Mouse (Mus musculus) limb, embryonic 11.5 days (tissue): Measurements from ENCODE around the gene Gm36079. TPM values are rescaled to one million over a fixed set of nuclear protein-coding genes. Genes with fewer than 3 reads are reported as not detected.
"Not testable (repeated sequence)": the region's sequence is repeated elsewhere in the genome, so short reads cannot be mapped to it uniquely, and the experiment has no call there.

Experiments used
- ATAC-seq: fragments of 200-750 bp; cut with Nextera tagmentation; 2 replicates; pipeline ENCODE4 v1.8.0; 2017; ENCODE audit warnings: low read depth; ENCODE audit not compliant: insufficient number of reproducible peaks, low FRiP score, low TSS enrichment
- DNase-seq: peaks from one replicate; pipeline ENCODE4 v3.0.0-alpha.2; 2015; ENCODE audit warnings: low spot score
- H3K27ac ChIP-seq: fragments of 300-500 bp; sonication (generic); replicated peaks from 2 replicates; pipeline ENCODE4 v1.5.1; 2014; ENCODE audit warnings: low read depth, mild to moderate bottlenecking, low read length
- H3K27me3 ChIP-seq: fragments of 300-500 bp; sonication (generic); 2 replicates; pipeline ENCODE4 v1.6.1; 2014; ENCODE audit warnings: mild to moderate bottlenecking, low read length, mixed read lengths; ENCODE audit not compliant: control insufficient read depth, insufficient read depth
- H3K36me3 ChIP-seq: fragments of 300-500 bp; sonication (generic); 2 replicates; pipeline ENCODE4 v1.6.1; 2014; ENCODE audit warnings: mild to moderate bottlenecking, low read length, moderate library complexity, mixed read lengths; ENCODE audit not compliant: control insufficient read depth, insufficient read depth
- H3K4me1 ChIP-seq: fragments of 300-500 bp; sonication (generic); 2 replicates; pipeline ENCODE4 v1.6.1; 2014; ENCODE audit warnings: low read length, mixed read lengths; ENCODE audit not compliant: control insufficient read depth, insufficient read depth
- H3K4me2 ChIP-seq: fragments of 300-500 bp; sonication (generic); 2 replicates; pipeline ENCODE4 v1.6.1; 2014; ENCODE audit warnings: low read depth, mild to moderate bottlenecking, moderate library complexity; ENCODE audit not compliant: severe bottlenecking
- H3K4me3 ChIP-seq: fragments of 300-500 bp; sonication (generic); 2 replicates; pipeline ENCODE4 v1.5.1; 2014; ENCODE audit warnings: low read depth, low read length
- H3K9ac ChIP-seq: fragments of 300-500 bp; sonication (generic); 2 replicates; pipeline ENCODE4 v1.6.1; 2014; ENCODE audit warnings: mild to moderate bottlenecking, low read length
- H3K9me3 ChIP-seq: fragments of 300-500 bp; sonication (generic); 2 replicates; pipeline ENCODE4 v1.6.1; 2016; ENCODE audit warnings: low read length; ENCODE audit not compliant: control insufficient read depth
- whole genome bisulfite sequencing: fragments of 180-500 bp; shearing (Covaris S2); extraction: QIAGEN DNeasy Blood & Tissue Kit; methylation state at CpG from one replicate; pipeline ENCODE4 v1.1.7; 2014; 5-methylcytosine and 5-hydroxymethylcytosine counted together
- polyA plus RNA-seq: library from polyadenylated mRNA; unstranded; fragments of >200 nt; fragmentation: Nextera tagmentation; extraction: Ambion mirVana; gene quantifications from 2 replicates; pipeline ENCODE4 v1.2.1, GENCODE M21; 2014

The Gm36079 gene
- polyA plus RNA-seq, 1 experiment from 2014 or later = not detected

DNA sequence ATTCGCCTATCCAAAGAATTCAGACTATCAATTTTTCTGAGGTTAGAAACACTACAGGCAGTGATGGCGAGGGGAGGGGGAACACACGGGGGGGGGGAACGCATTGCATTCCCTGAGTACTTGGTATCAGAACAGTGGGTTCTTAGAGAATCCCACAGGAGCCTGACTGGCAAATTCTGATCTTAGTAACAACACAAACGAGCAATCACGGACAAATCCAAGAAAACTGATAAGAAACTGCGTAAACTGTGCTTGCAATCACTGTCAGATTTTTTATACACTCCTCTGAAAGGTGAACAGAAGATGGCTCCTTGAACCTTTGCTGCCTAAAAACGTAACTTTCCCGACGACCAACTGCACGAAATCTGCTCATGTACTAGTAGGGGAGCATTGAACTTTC is 557 bp upstream of the Gm36079 start:
- peak; percentile 22 for DNase-seq
- H3K9me3 ChIP-seq, H3K36me3 ChIP-seq, H3K4me1 ChIP-seq, H3K27me3 ChIP-seq, H3K27ac ChIP-seq, H3K4me2 ChIP-seq, H3K4me3 ChIP-seq, H3K9ac ChIP-seq, ATAC-seq: not testable (repeated sequence)
- WGBS = 1% methylated on average over 11 of the region's 11 CpGs

DNA sequence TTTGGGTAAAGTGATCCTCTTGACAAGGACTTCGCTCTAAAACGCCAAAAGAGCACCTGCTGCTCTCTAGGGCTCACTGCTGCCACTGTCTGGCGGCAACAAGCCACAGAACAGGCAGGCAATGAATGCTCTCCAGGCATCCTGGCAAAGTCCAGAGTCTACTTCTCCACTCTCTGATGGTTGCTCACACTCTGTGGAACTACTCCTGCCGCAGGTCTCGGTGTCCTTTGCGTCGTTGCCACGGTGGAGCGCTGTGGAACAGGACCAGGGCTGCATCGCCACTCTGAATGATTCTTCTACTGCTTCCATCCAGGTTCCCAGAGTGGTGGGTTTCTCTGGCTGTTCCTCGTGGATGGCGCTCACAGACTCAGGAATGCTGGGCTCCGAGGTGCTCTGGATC is 438 bp downstream of the Gm36079 start:
- not testable (repeated sequence) for H3K9me3 ChIP-seq, H3K4me3 ChIP-seq, H3K9ac ChIP-seq, H3K27ac ChIP-seq, H3K36me3 ChIP-seq, H3K4me1 ChIP-seq, H3K27me3 ChIP-seq, DNase-seq, H3K4me2 ChIP-seq
- 0 out of 2 replicates have a peak, but pooled peaks have one; percentile 31 for ATAC-seq
- WGBS = 0% methylated on average over 3 of the region's 13 CpGs

DNA sequence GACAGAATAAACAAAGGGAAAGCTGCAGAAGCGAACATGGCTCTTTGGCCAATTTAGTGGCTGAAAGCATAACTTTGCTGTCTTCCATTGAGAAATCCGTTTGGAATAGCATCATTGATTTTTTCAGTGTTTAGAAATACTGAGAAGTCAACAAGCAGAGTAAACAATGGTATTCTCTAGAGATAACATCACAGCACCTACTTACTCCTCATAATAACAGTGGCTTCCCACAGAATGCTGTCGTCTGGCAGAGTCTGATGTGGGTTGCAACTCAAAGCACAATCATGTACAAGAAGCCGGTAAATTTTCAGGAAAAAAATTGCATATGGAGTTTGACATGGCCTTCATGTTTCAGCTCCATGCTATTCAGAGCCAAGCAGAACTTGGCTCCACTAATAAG is 1.2 kb downstream of the Gm36079 start:
- H3K4me2 ChIP-seq, H3K27me3 ChIP-seq, H3K9me3 ChIP-seq, H3K4me1 ChIP-seq, ATAC-seq, H3K4me3 ChIP-seq, H3K27ac ChIP-seq, H3K36me3 ChIP-seq, H3K9ac ChIP-seq: not testable (repeated sequence)
- DNase-seq = peak; percentile 19
- WGBS = 6% methylated on average over 4 of the region's 4 CpGs

DNA sequence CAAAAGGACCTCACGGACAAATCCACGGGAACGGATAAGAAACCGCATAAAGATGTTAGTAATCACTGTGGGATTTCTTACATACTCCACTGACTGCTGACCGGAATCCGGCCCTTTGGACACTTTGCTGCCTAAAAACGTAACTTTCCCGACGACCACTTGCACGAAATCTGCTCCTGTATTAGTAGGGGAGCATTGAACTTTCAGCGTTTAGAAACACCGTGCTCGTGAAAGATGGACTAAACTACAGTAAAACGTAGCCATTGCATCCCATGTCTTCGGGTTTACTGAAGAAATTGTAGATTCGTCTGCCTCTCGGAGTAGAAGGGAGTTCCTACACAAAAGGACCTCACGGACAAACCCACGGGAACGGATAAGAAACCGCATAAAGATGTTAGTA is 1.8 kb downstream of the Gm36079 start:
- peak; percentile 21 for DNase-seq
- not testable (repeated sequence) for H3K9ac ChIP-seq, H3K4me1 ChIP-seq, ATAC-seq, H3K4me3 ChIP-seq, H3K27ac ChIP-seq, H3K27me3 ChIP-seq, H3K4me2 ChIP-seq, H3K9me3 ChIP-seq, H3K36me3 ChIP-seq
- 3% methylated on average over 18 of the region's 21 CpGs for WGBS

DNA sequence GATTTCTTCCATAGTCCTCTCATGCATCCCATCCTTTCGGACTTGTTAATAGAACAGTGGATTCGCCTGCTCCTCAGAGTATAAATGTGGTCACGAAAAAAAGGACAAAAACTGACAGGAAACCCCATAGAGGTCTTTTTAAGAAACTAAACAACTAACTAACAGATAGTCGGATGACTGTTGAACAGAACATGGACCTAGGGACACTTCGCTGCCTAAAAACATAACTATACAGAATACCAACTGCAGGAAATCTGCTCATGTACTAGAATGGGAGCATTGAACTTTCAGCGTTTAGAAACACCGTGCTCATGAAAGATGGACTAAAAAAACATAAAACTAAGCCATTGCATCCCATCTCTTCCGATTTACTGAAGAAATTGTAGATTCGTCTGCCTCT is 2.2 kb downstream of the Gm36079 start:
- H3K9ac ChIP-seq, H3K4me2 ChIP-seq, H3K27ac ChIP-seq, H3K4me1 ChIP-seq, H3K36me3 ChIP-seq, H3K9me3 ChIP-seq, H3K4me3 ChIP-seq, H3K27me3 ChIP-seq, ATAC-seq: not testable (repeated sequence)
- 11% methylated on average over 9 of the region's 9 CpGs for WGBS
- DNase-seq = peak; percentile 19

DNA sequence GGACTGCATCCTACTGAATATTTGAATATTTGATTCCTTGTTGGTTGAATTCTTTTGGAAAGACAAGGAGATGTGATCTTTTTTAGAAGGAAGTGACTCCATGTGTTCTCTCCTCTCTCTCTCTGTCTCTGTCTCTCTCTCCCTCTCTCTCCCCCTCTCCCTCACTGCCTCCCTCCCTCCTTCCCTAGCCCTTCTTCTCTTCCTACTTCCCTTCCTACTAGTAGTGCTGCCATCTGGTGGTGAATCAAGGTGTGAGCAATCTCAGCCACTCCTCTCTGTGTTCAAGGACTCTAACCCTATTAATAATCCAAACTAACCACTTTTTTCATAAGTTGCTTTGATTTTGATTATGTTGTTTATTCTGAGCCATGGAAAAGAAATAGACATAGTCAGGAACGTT is 5.3 kb downstream of the Gm36079 start:
- H3K4me3 ChIP-seq, H3K27ac ChIP-seq, H3K9ac ChIP-seq, H3K27me3 ChIP-seq, H3K4me1 ChIP-seq, H3K9me3 ChIP-seq, H3K36me3 ChIP-seq, ATAC-seq, H3K4me2 ChIP-seq: not testable (repeated sequence)
- WGBS = no CpG with 5 or more reads among the region's 1 CpGs
- peak; percentile 20 for DNase-seq

DNA sequence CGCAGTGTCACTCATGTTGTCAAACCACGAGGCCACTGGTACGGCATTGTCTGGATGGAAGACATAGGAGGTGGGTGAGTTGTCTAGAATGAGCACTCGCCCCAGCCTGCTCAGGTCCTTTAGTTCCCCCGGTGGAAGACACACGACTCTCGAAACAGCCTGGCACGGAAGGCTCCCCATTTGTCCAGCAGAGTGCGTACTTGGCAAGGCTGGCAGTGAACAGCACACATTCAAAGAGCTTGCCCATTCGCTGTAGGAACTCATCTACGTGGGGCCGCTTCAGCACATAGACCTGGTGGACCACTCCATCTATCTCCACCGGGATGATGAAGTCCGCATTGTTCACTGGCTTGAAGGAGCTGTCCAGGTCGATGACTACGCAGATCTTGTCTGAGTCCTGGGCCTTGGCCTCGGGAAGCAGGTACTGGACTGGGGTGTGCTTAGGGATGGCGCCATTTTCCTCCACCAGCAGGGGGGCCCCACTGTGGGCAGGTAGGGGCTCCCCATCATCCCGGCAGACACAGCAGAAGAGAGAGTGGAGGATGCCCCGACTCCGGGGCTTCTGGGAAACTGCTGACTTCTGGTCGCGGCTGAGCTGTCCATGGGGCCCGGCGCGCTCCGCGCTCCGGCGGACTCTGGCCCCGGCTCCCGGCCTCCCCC is 11.3 kb downstream of the Gm36079 start:
- not testable (repeated sequence) for H3K36me3 ChIP-seq, H3K27ac ChIP-seq, H3K4me3 ChIP-seq, H3K27me3 ChIP-seq, H3K9ac ChIP-seq, H3K4me1 ChIP-seq, H3K4me2 ChIP-seq, H3K9me3 ChIP-seq, DNase-seq
- 5% methylated on average over 6 of the region's 32 CpGs for WGBS
- peak; percentile 53; the same call in 1 of the 2 replicates for ATAC-seq

DNA sequence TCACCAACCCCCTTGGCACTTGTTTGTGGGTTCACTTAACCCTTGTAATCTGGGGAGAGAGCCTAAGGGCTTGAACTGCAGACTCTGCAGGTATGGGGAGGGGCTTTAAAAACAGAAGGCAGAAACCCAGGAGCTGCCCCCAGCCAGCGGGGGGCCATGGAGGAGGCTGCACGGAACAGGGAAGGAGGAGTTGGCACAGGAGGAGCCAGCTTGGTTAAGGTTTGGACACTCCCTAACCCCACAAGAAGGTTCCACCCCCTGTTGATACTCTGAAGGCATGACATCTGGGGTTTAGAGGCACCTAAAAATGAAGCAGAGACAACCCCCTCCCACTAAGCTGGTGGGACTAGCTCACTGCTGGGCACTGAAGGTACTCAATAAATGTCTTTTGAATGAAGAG is 12.8 kb downstream of the Gm36079 start:
- H3K9me3 ChIP-seq, H3K9ac ChIP-seq, H3K36me3 ChIP-seq, H3K4me2 ChIP-seq, H3K4me3 ChIP-seq, DNase-seq, ATAC-seq, H3K27ac ChIP-seq, H3K4me1 ChIP-seq, H3K27me3 ChIP-seq: not testable (repeated sequence)
- no CpG with 5 or more reads among the region's 2 CpGs for WGBS

DNA sequence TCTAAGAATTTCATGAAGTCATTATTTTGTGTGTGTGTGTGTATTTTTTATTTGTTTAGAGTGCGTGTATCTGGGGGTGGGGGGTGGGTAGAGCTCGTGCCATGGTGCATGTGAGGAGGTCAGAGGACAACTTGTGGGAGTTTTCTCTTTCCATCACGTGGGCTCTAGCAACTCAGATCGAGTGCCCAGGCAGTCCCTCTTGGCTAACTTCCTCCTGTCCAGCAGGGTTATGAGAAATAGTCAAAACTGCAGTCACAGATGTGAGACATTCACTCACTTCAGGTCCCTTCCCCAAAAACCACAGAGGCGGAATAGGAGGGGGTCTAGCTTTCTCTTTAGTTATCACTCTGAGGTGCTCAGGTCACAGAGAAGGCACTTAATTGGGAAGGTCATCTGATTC is 13.3 kb downstream of the Gm36079 start:
- ATAC-seq, H3K4me3 ChIP-seq, DNase-seq, H3K27me3 ChIP-seq, H3K9ac ChIP-seq, H3K36me3 ChIP-seq, H3K4me1 ChIP-seq, H3K27ac ChIP-seq, H3K4me2 ChIP-seq, H3K9me3 ChIP-seq: not testable (repeated sequence)
- no CpG with 5 or more reads among the region's 5 CpGs for WGBS
